Mouse (Mus musculus) ES-E14 (cell line): ENCODE measurements around the gene Cyth1. TPM values are rescaled to one million over a fixed set of nuclear protein-coding genes. Genes with fewer than 3 reads are reported as not detected.
A peak's percentile ranks its signal among the peaks of the same experiment; 100 is the strongest.

Source experiments
- DNase-seq: peaks from one replicate; pipeline ENCODE4 v3.0.0-alpha.2; 2013; ENCODE audit warnings: low read depth, low spot score
- H3K27ac ChIP-seq: 2 replicates; pipeline ENCODE4 v1.5.1; 2012; ENCODE audit warnings: low read depth, mild to moderate bottlenecking, low read length, moderate library complexity, mixed read lengths; ENCODE audit not compliant: poor library complexity, insufficient read depth, severe bottlenecking
- H3K36me3 ChIP-seq: 2 replicates; pipeline ENCODE4 v1.6.1; 2012; ENCODE audit warnings: mild to moderate bottlenecking, low read length, moderate library complexity, mixed read lengths; ENCODE audit not compliant: control insufficient read depth, poor library complexity, insufficient read depth, severe bottlenecking
- H3K4me1 ChIP-seq, 2 experiments: fragments of 150-350 bp in 1 of 2; sonication (generic) in 1 of 2; 2 replicates each; pipeline ENCODE4 v1.6.1; 2012; ENCODE audit warnings: low read length in 2 of 2, mild to moderate bottlenecking in 1 of 2, mixed read lengths in 1 of 2; ENCODE audit not compliant: control insufficient read depth in 2 of 2, insufficient read depth in 2 of 2, poor library complexity in 1 of 2
- H3K4me3 ChIP-seq, 2 experiments: fragments of 150-350 bp in 1 of 2; sonication (generic) in 1 of 2; 2 replicates each; pipeline ENCODE4 v1.5.1; 2012; ENCODE audit warnings: low read length in 2 of 2, low read depth in 1 of 2, mild to moderate bottlenecking in 1 of 2, mixed read lengths in 1 of 2; ENCODE audit not compliant: insufficient read depth in 1 of 2, poor library complexity in 1 of 2, severe bottlenecking in 1 of 2
- H3K9ac ChIP-seq: 2 replicates; pipeline ENCODE4 v1.6.1; 2012; ENCODE audit warnings: low read depth, mild to moderate bottlenecking, low read length, mixed read lengths; ENCODE audit not compliant: poor library complexity, insufficient read depth, severe bottlenecking
- H3K9me3 ChIP-seq: fragments of 150-350 bp; sonication (generic); 2 replicates; pipeline ENCODE4 v1.6.1; 2012; ENCODE audit warnings: low read depth, mild to moderate bottlenecking, low read length; ENCODE audit not compliant: control insufficient read depth, insufficient read depth
- CHD2 ChIP-seq: IDR thresholded peaks from 2 replicates; pipeline ENCODE4 v1.6.1; 2014; ENCODE audit warnings: mild to moderate bottlenecking, low read depth, low read length, inconsistent platforms
- HCFC1 ChIP-seq: IDR thresholded peaks from 2 replicates; pipeline ENCODE4 v1.6.1; 2012; ENCODE audit warnings: low read length, inconsistent platforms, borderline replicate concordance; ENCODE audit not compliant: insufficient read depth
- MAFK ChIP-seq: IDR thresholded peaks from 2 replicates; pipeline ENCODE4 v1.6.1; 2014; ENCODE audit warnings: mild to moderate bottlenecking, low read depth, low read length, inconsistent platforms; ENCODE audit not compliant: insufficient read depth
- ZC3H11A ChIP-seq: IDR thresholded peaks from 2 replicates; pipeline ENCODE4 v1.6.1; 2012; ENCODE audit warnings: low read depth, mild to moderate bottlenecking, inconsistent platforms, low read length, borderline replicate concordance
- ZNF384 ChIP-seq: IDR thresholded peaks from 2 replicates; pipeline ENCODE4 v1.6.1; 2012; ENCODE audit warnings: low read depth, low read length, inconsistent platforms
- in situ Hi-C, 2 experiments: fragments of 600-800 bp; cut with MboI; formaldehyde crosslinking; loops; one replicate each; pipeline ENCODE4 v1.15.1; 2025; ENCODE audit warnings: low sequenced_read_pairs in 2 of 2, inconsistent platforms in 1 of 2; ENCODE audit not compliant: unreplicated experiment in 2 of 2
- total RNA-seq: library from RNA; depleted of rRNA; stranded (reverse); fragments of 300-350 nt; gene quantifications from 2 replicates; pipeline ENCODE4 v1.2.3, GENCODE M21; 2012; rRNA removed

Gene Cyth1
- 3.8 and 6.3 TPM in 2 replicates for total RNA-seq

DNA sequence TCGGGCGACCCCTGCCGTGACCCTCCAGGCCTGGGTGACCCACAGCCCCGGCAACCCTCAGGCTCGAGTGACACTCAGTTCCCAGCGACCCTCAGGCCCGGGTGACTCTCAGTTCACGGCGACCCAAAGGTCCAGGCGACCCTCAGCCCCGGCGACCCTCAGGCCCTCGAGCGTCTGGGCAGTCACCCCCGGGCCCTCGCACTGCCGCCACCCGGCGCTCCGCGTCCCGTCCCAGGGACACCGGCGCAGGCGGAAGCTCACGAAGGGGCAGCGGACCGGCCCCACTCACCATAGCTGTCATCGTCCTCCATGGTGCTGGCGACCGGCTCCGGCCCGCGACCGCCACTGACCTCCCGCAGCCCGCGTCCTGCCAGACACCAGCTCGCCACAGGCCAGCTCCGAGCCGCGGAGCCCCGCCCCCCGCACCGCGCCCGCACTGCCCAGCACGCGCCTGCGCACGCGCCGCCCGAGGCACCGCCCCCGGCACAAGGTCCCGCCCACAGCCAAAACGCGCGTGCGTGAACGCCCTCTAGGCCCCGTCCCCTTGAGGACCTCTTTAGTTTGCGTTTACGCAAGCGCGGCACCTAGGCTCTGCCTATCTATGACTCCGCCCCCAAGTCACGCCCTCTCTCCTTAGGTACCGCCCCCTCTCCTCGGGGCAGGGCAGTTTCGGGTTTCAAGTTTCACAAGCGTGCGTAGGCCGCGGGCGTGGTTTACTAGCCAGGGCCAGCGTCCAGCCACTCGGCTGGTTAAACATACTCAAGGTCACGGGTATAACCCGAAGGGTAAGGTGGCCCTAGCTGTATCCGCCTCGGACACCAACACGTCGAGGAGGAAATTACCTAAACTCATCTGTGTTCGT is at the start of gene Cyth1:
Gene Cyth1, minus strand, starts transcription at position 443 of the 862 bp plus-strand sequence.
- peak within 1 kb of the TSS; percentile 87 to 90 for H3K4me3 ChIP-seq
- H3K27ac ChIP-seq = no peak within 1 kb of the TSS

DNA sequence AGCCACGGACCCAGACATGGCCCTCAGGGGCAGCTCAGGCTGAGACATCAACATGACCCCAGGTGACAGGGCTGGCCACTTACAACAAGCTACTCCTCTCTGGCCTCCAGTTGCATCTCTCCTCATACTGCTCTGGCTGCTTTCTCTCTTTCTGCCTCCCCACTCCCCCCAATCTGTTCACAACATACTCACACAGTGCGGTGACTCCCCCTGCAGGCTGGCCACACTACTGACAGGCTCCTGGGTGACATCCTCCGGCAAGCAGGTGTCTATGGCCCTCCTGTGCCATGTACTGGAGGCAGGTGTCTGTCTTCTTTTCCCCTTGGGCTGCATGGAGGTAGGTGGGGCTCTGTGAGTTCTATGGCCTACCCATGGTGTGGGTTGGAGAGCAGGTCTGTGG is 49.6 kb upstream of the Cyth1 start:
- H3K9me3 ChIP-seq = no peaks in the 10 kb centered on the region
- peaks cover 0 to 8% of the 10 kb centered on the region in 2 experiments; a peak in 1 of 4 replicates for H3K4me1 ChIP-seq
- H3K9ac ChIP-seq = no peak overlapping the region
- TF ChIP-seq CHD2 (no peak), MAFK (no peak), ZC3H11A (no peak), ZNF384 (no peak), HCFC1 (no peak)
- H3K36me3 ChIP-seq = no peaks in the 10 kb centered on the region
- in situ Hi-C loops = no loop called here
- no peak overlapping the region for H3K4me3 ChIP-seq
- H3K27ac ChIP-seq = no peak overlapping the region
- no peak for DNase-seq

More for the DNA sequence above, at the start of gene Cyth1:
- in situ Hi-C loops = loop anchor here in 1 of 2 experiments (25.0 kb wide), 1 partner anchor 386 kb away; the partner anchor contains the start of genes Tha1 and Tmem235
- no peaks in the 10 kb centered on the region for H3K9me3 ChIP-seq
- H3K9ac ChIP-seq = peak within 1 kb of the TSS; percentile 73
- no peaks in the 10 kb centered on the region for H3K36me3 ChIP-seq
- peaks cover 0 to 6% of the 10 kb centered on the region in 2 experiments; a peak in 1 of 4 replicates for H3K4me1 ChIP-seq
- no peak for TF ChIP-seq HCFC1
- no peak for TF ChIP-seq MAFK
- no peak for TF ChIP-seq ZNF384
- TF ChIP-seq ZC3H11A = no peak
- TF ChIP-seq CHD2 = no peak
- peak; percentile 99 for DNase-seq

DNA sequence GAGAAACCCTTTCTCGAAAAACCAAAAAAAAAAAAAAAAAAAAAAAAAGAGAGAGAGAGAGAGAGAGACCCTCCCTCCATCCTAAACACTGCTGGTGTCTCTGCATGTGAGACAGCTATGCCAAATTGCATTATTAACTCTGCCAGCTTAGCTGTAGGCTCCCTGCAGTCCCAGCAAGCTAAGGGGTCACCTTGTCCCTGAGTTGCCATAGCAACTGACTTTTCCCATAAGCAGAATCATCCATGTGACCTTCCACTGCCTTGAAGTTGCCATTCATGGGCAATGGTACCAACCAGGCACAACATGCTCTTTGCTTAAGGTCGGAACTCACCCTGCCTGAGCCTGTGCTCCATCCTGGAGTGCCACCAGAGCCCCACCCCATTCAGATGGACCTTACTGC is 46.6 kb upstream of the Cyth1 start:
- Histone ChIP-seq H3K9me3 (no peaks in the 10 kb centered on the region), H3K4me1 (peaks cover 0 to 8% of the 10 kb centered on the region in 2 experiments; a peak in 1 of 4 replicates), H3K36me3 (no peaks in the 10 kb centered on the region), H3K9ac (no peak overlapping the region), H3K27ac (no peak overlapping the region), H3K4me3 (no peak overlapping the region)
- in situ Hi-C loops = no loop called here
- TF ChIP-seq ZNF384 = no peak
- TF ChIP-seq CHD2 = no peak
- no peak for DNase-seq

DNA sequence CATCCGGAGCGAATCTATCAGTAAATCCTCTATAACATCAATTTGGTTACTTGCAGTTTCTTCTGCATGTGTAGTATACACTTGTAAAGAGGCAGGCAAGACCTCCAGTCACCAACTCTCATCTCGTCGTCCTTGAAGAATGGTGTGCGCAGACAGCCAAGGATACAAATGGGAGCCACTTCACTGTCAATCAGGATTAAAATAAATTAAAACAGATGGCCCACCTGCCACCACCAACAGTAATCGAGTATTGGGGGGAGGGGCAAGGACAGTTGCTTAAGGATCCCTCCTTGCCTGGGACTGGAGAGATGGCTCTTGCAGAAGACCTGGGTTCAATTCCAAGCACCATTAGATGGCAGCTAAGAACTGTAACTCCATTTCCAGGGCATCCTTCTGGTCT is 44.3 kb upstream of the Cyth1 start:
- H3K9me3 ChIP-seq = no peaks in the 10 kb centered on the region
- no peak overlapping the region for H3K9ac ChIP-seq
- H3K4me3 ChIP-seq = no peak overlapping the region
- H3K4me1 ChIP-seq = no peaks in the 10 kb centered on the region
- TF ChIP-seq CHD2 = no peak
- no peak for TF ChIP-seq MAFK
- TF ChIP-seq ZNF384 = no peak
- no peak for TF ChIP-seq ZC3H11A
- TF ChIP-seq HCFC1 = no peak
- in situ Hi-C loops = no loop called here
- peaks cover 2% of the 10 kb centered on the region; the same call in 1 of the 2 replicates for H3K36me3 ChIP-seq
- H3K27ac ChIP-seq = no peak overlapping the region
- no peak for DNase-seq
